Mouse (Mus musculus): ENCODE measurements around the gene Rpp25.

DNA sequence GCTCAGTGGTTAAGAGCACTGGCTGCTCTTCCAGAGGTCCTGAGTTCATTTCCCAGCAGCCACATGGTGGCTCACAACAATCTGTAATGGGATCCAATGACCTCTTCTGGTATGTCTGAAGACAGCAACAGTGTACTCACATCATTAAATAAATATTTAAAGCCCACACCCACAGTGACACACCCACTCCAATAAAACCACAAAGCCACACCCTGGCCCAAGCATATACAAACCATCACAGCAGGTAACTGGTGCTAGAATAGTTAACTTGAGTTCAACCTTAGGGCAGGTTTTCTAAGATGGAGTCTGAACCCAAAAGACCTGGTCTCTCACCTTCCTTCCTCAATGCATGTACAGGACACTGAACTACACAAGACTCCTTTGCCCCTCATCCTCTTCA, 8.9 kb upstream of the Rpp25 start:
- TF ChIP-seq CTCF (IDR thresholded peaks at IDR 0.05; ENCODE audit: extremely low read depth, insufficient read depth, low read length) (no peak), POLR2A (IDR thresholded peaks at IDR 0.05; ENCODE audit: extremely low read depth, insufficient read depth, low read length) (no peak)

Measured in cortical plate, adult 2 months (tissue).